Mouse (Mus musculus): ENCODE data around the gene Itgae.

Itgae gene

DNA sequence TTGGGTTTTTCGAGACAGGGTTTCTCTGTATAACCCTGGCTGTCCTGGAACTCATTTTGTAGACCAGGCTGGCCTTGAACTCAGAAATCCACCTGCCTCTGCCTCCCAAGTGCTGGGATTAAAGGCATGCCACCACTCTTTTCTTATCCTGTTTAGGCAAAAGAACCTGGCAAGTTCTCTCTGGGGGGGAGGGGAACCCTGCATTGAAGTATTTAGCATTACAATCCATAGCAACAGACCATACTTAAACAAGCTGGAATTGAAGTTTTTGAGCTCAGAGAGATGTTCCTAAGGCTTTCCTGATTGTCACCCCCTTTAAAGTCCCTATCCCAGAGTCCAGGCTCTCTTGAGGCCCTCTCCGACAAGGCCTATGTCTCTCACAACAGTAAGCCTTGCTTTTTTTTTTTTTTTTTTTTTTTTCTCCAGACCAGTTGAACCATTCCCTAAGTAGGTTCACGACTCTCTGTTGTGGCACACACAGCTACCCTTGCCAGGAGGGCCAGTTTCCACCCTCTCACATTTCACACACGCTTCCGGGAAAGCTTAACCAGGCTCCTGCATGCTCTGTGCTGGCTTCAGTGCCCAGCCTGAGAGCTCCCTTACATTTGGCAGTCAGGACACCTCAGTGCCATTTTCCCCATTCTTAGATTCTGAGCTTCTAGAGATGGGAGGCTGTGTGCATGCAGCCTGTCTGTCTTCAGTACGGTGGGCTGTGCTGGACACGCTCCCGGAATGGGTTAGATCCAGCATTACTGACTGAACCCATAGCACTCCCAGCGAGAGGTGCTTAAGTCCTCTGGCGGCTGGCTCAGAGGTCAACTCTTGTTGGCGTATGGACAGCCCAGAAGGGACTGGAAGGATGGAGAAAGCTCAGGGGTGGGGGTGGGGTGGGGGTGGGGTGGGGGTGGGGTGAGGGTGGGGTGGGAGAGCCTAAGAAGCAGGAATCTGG is 55.9 kb downstream of the Itgae start:
- DNase-seq (ENCODE audit: low read depth, low spot score), result peak; percentile 63

DNA sequence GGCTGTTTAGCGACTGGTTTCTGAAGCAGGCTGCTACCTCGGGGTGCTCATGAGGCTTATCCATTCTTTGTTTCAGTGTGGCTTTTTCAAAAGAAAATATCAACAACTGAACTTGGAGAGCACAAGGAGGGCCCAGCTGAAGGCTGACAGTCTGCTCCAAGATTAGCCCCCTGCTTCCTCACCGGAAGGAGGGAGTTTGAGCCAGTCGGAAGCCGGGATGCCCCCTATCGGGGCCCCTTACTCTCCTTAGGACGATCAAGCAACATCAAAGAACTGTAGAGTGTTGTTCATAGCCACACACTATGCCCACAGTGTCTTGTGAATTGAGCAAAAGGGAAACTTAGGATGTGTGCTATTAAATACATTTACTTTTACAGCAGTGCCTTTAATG is 56.6 kb downstream of the Itgae start:
- DNase-seq (ENCODE audit: low read depth, low spot score), result no peak

DNA sequence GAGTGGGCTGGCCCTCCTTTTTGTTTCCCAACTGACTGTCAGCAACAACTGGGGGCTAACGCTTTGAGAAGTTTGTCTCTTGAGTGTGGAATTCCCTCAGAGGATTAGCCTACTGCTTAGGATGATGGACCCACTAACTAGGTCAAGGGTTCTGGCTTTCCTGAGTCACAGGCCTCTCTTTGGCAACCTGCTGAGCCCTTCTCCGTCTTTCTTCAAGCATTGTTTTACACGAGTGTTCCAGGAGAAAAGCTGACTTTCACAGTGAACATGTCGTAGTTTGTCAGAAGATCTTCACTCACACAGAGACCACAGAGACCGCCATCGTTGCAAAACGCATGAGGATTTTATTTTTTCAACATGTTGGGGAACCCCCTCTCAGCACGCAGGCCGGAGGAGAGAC is 57.8 kb downstream of the Itgae start:
- no peak for DNase-seq (ENCODE audit: low read depth, low spot score)

DNA sequence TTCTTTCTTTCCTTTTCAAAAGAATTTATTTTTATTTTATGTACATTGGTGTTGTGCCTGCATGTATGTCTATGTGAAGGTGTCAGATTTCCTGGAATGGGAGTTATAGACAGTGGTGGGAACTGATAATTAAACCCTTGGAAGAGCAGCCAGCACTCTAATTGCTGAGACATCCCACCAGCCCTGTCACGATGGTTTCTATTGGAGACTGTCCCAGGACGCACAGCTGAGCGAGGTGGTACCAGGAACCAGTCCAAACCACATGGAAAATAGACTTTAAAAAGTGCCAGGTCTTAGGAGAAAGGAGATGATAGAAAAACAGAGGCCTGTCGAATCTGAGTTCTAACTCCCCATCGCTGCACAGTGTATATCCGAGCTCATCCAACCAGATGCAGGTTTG is 64.7 kb downstream of the Itgae start:
- no peak for DNase-seq (ENCODE audit: low read depth, low spot score)

DNA sequence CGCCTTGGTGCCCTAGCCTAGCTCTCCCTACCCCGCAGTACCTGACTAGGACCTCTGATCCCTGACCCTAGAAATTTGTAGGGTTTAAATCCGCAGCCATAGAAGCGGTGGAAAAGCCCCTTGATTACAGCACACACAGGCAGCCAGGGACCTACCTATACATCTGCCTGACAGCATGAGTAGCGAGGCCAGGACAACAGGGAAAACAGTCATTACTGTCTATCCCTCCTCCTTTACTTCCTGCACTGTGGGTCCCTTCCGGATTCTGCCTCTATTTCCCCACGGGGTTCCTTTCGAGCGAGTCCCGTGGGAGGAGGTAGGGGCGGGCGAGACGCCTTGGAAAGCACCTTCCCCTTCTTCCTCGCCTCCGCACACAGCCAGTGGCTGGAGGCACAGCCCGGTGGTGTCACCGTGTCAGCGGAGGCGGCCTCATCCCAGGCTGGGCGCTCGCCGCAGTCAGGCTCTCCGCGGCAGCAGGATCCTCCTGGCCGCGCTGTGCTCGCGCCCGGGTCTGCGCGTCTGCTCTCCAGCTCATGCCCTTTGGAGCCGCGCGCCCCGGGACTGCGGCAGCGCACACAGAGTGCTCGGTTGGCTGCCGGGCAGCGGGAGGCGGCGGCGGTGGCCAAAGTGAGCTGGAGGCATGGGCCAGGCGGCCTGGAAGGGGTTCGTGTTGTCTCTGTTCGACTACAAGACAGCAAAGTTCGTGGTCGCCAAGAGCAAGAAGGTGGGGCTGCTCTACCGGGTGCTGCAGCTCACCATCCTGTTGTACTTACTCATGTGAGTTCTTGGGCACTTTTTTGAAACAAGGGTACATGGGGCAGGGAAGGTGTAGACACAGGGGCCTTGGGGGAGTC is 69.8 kb downstream of the Itgae start, which contains the start of gene P2rx5:
Gene P2rx5, plus strand, starts transcription at position 465 of the 854 bp plus-strand sequence.
- peak; percentile 49 for DNase-seq (ENCODE audit: low read depth, low spot score)

DNA sequence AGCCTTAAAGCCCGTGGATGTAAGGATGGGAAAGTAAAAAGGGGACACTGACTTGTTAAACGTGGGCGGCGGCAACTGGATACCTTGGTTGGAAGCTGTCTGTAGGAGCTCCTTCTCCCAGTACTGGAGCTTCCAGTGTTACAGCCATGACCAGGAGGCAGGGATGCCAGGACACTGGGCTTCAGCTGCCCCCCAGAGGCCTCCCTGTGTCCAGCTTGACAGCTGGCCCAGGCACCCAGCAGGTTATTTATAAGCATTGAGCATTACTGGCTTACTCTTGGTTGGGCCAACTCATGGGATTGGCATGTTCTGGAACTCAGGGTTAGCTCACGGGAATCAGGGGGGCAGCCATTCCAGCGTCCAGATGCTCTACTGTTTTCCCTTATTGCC is 70.4 kb downstream of the Itgae start:
- DNase-seq (ENCODE audit: low read depth, low spot score), result peak; percentile 89

DNA sequence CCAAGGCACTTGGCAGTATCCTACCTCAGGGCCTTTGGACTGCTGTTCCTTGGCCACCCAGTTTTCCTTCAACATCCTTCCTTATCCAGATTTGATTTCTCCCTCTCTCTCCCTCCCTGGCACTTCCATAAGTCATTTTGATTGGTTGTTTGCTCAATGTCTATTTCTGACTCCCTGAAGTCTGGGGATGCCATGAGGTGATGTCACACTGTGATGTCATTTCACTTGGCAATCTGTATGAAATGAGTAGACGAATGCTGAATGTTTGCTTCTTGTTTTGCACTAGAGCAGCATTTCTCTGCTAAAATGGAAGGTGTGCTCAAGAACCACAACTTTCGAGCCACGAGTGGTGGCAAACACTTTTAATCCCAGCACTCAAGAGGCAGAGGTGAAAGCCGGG is 71.2 kb downstream of the Itgae start:
- DNase-seq (ENCODE audit: low read depth, low spot score), result no peak

DNA sequence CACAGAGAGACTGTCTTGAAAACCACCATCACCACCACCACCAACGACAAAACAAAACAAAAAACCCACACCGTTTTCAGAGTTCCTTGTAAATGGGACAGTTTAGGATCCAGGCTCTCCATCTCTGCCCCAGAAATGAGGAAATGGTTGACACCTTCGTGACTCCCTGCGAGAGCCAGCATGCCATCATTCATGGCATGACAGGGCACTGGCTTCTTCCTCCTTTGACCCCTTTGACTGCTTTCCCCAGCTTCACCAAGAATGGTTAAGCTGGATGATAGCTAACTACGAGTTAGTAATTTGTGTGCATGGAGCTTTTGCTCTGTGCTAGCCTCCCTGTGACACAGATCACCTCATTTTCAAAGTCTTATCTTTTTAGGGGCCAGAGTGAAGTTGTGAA is 71.9 kb downstream of the Itgae start:
- no peak for DNase-seq (ENCODE audit: low read depth, low spot score)

DNA sequence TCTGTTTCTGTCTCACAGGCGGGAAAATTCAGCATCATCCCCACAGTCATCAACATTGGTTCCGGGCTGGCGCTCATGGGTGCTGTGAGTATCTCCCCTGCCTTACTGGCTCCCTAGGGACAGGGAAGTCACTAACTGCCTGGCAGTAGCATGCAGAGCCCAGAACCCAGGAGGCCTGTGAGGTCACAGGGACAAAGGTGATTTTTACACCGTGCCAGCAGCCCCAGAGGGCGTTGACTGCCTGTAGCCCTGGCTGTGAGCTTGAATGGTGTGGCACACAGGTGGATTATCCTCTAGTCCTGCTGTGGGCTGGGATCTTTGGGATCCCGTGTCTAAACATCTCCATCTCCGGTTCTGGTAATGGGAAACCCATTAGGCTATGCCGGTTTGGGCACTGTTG is 77.7 kb downstream of the Itgae start:
- DNase-seq (ENCODE audit: low read depth, low spot score), result no peak

DNA sequence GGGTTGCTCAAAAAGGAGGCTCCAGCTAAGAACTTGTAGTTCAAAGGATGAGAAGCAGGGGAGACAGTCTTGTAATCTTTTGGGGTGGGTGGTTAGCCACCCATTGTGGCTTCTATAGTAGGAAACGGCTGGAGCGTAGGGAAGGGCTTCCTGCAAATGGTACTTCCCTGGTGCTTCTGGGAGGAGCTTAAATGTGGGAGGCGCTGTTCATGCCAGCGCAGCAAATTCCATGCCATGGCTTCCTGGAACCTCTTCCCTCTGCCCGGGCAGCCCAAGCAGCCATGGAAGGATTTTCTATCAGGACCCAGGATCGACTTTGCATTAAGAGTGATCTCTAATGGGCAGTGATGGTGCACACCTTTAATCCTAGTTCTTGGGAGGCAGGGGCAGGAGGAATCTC is 78.2 kb downstream of the Itgae start:
- no peak for DNase-seq (ENCODE audit: low read depth, low spot score)

DNA sequence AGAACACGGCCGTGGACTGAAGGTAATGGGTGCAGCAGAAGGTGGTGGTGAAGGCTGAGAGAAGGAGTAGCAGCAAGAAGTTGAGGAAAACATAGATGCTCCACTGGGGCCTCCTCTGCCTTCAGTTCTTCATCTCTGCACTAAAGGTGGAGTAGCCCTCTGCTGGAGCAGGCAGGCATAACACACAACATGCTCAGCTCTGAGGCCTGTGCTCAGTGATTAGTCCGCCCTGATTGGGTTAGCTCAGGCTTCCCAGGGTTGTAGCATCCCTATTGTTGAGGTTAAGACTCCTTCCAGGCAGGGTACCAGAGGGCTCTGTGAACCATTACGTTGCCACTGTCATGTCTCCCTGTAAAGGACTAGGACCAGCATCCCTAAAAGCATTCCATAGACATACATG is 78.8 kb downstream of the Itgae start:
- DNase-seq (ENCODE audit: low read depth, low spot score), result no peak

DNA sequence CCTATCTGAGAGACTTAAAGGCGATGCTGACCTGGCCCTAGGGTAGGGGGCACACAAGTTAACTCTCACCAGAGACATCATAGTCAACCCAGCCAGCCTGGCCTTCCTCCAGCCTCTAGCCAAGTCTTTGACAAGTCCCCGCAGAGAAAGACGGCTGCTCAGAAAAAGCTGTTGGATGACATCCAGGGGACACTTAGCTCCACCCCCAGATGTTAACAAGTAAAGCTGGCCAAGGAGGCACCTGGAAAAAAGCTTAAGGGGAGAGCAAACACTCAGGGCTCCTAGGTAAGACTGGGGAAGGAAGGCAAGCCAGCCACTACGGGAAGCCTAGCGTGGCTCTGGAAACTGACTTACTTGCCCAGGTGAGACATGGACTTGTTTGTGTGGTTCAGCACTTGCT is 81.8 kb downstream of the Itgae start:
- DNase-seq (ENCODE audit: low read depth, low spot score), result peak; percentile 56

DNA sequence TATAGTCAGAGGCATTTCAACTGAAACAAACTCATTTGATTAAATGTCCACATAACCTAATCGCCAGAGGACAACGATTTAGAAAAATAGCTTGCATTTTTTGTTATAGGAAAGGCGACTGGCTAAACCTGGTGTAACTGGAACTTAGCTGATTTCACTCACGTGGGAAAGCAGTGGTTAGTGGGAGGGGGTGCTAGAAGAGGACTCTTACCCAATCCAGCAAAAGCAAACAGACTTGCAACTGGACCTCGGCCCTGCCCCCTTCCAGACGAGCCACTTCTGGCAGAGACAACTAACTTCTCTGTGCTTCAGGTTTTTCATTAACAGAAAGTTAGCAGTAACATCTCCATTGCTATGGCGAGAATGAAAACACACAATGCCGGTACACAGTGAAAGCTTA is 85.2 kb downstream of the Itgae start:
- no peak for DNase-seq (ENCODE audit: low read depth, low spot score)

DNA sequence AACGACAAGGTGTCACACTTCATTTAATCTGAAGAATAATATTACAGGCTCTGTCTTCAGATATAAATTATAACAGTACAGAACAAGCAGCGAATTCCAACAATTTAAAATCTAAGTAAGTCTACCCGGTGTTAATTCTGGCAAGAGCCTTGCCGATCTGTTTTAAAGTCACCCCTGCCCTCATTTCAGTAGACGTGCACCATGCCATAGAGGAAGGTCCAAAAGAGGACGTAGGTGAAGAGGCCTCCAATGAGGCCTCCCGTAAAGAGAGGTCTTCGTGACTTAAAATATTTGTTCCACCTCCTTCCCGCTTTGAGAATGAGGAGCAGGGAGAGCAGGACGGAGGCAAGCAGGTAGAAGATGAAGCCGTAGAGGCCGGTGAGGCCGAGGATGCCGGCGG is 85.8 kb downstream of the Itgae start:
- DNase-seq (ENCODE audit: low read depth, low spot score), result no peak

DNA sequence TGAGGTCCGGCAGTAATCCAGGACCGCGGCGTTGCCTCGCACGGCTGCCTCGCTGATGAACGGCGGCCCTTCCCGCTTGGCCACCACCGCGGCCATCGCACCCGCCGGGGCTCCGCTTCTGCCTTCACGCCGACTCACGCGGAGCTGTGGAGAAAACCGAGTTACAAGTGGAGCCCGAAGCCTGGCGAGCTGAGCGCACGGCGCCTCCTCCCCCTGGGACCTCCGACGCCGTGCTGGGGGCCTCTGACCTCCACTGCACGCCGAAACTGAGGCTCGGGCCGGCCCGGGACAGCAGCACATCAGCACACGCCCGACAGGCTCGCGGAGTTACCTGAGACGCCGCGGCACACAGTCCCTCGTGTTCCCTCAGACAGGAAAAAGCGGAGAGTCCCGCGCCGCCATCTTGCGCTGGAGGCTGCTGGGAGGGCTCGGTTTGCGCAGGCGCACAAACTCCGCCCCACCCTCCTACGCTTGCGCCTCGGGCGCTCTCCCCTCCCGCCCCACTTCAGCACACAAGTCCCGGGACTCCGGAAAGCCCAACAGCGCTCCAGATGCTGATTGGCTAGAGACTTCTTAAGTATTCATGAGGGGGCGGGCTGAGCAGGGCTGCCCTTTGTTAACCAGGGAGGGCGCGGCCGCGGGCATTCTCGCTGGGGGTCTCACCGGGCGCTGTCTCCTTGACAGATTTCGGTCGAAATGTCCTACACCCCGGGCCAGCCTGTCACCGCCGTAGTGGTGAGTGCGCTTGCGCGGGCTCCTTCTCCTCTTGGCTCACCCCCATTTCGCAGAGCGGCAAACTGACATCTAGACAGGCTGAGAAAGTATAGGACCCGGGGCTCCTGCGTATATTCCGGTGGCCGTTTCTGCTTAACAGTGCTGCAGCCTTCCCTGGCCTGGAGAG is 86.5 kb downstream of the Itgae start, which contains the start of the genes Emc6 and Tax1bp3:
Gene Emc6, minus strand, starts transcription at position 430 of the 901 bp plus-strand sequence.
Gene Tax1bp3, plus strand, starts transcription at position 476 of the 901 bp plus-strand sequence.
- peak; percentile 99 for DNase-seq (ENCODE audit: low read depth, low spot score)

DNA sequence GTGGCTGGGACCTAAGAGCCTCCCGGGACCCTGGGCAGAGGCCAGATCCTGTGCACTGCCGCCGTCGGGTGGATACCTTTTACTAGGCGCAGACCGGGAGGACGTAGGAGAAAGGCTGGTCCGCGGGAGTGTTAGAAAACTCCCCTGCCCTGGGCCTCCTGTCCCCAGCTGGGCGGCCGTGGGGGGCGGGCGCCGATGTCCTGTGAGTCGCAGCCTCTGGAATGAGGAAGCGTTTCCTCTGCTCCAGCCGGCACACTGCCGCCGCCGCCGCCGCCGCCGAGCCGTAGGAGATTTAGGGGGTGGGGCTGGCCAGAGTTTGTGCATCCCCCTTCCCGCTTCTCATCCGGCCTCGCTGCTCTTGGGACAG is 87.1 kb downstream of the Itgae start:
- peak; percentile 48 for DNase-seq (ENCODE audit: low read depth, low spot score)

DNA sequence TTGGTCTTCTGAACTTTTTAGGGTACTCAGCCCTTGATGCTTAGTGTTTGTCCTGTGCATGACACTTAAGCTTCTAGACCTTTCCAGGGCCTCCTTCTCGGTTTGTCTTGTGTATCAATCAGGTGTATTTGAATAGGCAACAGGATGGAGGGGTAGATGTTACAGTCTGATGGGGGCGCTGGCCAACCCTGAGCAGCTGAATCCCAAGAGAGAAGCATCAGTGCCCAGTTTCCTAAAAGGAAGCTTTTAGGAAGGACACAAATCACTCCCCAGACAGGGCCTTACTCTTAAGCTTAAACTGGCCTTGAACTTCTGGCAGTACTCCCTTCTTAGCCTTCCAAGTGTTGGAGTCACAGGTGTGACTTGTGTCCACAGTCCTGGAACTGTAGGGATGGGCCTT is 87.5 kb downstream of the Itgae start:
- DNase-seq (ENCODE audit: low read depth, low spot score), result no peak

DNA sequence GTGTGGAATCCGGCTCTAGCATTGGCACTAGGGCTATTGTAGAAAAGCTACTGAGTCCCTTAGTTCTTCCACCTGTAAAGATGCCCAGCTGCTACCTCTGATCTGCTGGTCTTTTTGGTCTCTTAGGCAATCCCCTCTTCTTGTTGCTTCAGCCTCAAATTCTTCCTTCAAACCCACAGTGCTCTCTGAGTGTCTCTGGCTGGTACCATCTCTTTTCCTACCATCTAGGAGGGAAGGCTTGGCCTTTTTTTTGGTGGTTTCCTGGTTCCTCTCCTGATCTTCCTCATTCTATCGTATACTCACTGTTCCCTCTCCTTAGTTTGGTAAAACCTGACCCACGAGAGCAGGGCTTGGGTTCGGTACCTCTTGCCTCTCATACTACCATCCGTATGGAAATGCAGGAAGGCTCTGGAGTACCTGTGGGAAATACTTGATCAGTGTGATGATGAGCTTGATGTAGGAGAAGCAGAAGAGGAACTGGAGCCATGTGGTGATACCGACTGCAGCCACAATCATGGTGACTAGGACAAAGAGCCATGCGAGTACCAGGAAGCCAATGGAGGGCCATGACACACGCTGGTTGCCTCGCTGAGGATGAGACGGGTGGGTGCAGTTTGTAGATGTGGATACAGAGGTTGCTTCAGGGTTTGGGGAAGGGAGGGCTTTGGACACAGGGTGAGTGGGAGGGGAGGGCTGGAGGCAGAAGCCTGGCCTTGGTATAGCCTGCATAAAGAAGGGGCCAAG is 95.7 kb downstream of the Itgae start:
- no peak for DNase-seq (ENCODE audit: low read depth, low spot score)

DNA sequence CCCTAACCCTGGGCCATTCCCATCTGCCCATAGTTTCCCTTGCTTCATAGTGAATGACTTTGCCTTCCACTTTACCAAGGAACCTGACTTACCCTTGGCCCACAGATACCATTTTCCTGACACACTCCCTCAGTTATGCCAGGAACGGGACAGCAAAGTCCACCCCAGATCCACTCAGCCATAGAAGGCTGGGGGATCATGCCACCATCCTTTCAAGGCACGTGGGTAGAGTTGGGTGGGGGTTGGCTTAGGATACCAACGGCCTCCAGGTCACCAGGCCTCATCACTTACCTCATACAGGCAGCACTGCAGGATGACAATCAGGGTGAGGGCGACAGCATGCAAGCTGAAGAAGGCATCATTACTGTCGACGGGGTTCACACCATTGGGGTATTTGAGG is 96.8 kb downstream of the Itgae start:
- no peak for DNase-seq (ENCODE audit: low read depth, low spot score)

DNA sequence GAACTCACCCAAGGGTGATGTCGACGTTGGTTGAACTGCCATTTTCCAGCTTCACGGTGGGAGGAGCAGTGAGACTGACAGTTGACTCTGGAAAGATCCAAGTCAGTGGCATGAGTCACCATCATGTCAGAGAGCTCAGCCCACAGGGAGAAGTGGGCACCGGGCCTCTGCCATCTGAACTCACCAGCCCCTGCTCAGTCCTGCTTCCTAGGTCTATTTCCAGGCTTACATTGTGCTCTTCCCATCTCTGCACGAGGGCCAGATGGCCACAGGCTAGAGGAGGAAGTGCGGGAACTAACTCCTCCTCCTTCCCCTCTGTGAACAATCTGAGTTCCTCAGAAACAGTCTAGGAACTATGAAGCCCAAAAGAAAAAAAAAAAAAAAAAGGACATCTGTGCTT is 102.7 kb downstream of the Itgae start:
- DNase-seq (ENCODE audit: low read depth, low spot score), result no peak

DNA sequence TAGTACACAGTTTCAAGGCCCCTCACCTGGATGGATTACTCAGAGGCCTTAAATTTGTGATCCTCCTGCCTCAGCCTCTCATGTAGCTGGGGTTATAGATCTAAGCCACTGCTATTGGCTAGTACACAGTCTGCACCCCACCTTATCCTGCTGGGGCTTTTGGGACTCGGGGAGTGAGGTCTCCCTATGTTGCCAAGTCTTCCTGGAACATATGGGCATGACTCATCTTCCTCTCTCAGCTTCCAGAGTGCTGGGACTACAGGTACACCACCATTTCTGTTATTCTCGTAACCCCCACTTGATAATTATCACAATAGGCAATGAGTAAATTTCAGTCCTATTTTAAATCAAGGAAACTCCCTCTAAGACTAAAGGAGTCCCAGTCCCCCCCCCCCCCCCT is 104.1 kb downstream of the Itgae start:
- no peak for DNase-seq (ENCODE audit: low read depth, low spot score)

All from skeletal muscle tissue, adult 2 months (tissue).